Mouse (Mus musculus) heart, postnatal 4 days (tissue): ENCODE results near the gene Rab24. TPM values are rescaled to one million over a fixed set of nuclear protein-coding genes. Genes with fewer than 3 reads are reported as not detected.
A peak's percentile ranks its signal among the peaks of the same experiment; 100 is the strongest.

Experiments used
- DNase-seq: peaks from one replicate; pipeline ENCODE4 v3.0.0; 2021
- total RNA-seq, 2 experiments: library from RNA; stranded (reverse); gene quantifications; 2 replicates each; pipeline ENCODE4 v1.2.3; 2021

The Rab24 gene
- total RNA-seq, 2 experiments from 2014 or later: 39.5 to 39.9 TPM

DNA sequence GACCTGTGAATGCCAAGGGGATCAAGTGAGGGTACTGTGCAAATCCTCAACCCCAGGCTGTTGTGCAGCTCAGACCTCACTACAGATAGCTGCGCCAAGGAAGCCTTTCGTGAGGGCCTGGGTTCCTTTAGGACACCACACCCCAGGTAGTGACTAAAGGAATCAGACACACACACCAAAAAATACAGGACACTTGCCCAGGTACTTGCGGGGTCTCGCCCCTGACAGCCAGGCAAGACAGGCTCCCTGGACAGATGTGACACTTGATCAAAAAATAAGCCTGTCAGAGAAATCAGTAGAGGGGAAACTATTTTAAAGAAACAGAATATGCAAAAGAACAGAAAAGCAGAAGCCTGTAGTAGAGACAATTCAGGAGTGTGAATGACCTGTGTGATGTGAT is 6.9 kb upstream of the Rab24 start:
- DNase-seq: no peak

GRCm38 (mm10) chr13:55328171-55328570 is 6.4 kb upstream of the Rab24 start:
- DNase-seq: no peak

GRCm38 (mm10) chr13:55327633-55328032 is 5.9 kb upstream of the Rab24 start:
- peak; percentile 91 for DNase-seq

- no peak for DNase-seq
Observed at GRCm38 (mm10) chr13:55327169-55327568, 5.4 kb upstream of the Rab24 start.

- no peak for DNase-seq
Observed at GRCm38 (mm10) chr13:55325596-55325995, 3.9 kb upstream of the Rab24 start.

DNA sequence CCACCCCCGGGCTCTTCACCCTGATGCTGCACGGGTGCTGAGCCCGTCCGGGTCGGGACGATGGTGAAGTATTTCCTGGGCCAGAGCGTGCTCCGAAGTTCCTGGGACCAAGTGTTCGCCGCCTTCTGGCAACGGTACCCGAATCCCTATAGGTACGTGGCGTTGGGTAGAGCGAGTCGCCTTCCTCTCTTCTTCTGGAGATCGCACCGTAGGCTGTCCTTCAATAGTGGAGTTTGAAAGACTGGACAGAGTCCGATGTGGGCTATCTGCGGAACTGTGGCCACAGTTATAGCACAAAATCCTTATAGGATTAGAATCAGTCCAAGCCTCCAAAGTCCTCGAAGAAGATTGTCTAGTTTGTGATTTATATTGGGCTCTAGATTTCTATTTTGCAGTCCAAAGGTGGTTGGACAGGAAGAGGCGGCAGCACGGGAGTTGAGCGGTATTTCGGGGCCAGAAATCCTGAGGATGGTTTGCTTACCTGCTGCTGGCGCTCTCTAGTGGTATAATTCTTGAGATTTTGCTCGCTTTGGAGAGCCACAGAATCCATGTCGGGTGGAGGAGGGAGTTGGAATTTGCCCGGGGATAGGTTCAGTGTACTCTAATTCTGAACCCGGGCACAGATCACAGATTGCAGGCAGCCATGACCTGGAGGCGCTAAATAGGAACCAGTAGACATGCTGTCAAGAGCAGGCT is 532 bp upstream of the Rab24 start:
- DNase-seq: peak; percentile 42

DNA sequence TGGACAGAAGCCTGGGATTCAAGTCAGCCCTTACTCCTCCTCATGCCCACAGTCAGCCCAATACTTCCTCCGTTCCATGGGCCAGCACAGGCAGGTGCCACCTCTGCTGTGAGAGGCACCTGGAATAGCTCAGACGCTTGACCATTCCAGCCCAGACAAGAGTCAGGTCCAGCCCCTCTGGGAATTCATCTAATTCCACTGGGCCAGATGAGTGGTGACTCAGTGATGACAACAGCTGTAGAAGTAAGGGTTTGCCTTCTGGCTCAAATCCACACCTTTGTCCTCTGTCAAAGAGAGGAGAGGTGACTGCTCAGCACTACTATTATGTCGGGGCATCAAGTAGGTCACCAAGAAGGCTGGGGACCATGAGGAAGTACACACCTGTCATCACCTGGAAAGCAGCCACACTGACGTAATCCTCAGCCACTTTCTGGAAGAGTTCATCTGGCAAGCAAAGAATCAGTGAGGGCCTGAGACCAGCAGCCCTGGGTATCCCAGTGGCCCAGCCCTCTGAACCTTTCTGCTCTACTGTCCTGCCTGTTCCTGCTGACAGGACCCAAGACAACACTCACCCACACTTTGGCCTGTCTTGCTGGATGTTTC is 1.7 kb downstream of the Rab24 start, which contains the start of gene Prelid1:
Gene Prelid1 (plus strand): TSS at position 570 of the 603 bp plus-strand sequence.
- DNase-seq: peak; percentile 27

GRCm38 (mm10) chr13:55318351-55318750 is 3.4 kb downstream of the Rab24 start:
- DNase-seq: no peak

DNA sequence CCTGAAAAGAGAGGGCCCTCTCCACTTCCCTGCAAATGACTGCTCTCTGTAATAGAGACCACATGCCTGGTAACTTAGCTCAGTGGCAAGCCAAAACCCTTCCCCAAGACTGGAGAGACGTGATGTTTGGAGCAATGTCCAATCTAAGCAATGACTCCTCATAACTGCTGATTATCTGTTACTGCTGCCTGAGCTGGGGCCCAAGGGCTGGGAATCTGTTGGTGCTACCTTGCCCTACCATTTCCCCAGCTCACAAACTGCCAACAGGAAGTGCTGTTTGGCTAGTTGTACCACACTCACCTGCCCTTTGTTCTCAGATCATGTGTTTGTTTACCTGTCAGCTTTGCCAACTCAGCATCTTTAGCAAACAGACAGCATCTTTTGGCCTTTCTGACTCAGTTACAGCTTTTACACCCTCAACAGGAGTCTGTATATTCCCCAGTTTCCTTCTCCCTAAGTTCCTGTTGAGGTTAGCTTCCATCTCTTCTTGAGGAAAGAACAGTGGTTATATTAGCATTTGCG is 6.8 kb downstream of the Rab24 start:
- no peak for DNase-seq

GRCm38 (mm10) chr13:55313051-55313450 is 8.7 kb downstream of the Rab24 start:
- no peak for DNase-seq

- DNase-seq: no peak
Observed at GRCm38 (mm10) chr13:55312028-55312630, 9.6 kb downstream of the Rab24 start.

DNA sequence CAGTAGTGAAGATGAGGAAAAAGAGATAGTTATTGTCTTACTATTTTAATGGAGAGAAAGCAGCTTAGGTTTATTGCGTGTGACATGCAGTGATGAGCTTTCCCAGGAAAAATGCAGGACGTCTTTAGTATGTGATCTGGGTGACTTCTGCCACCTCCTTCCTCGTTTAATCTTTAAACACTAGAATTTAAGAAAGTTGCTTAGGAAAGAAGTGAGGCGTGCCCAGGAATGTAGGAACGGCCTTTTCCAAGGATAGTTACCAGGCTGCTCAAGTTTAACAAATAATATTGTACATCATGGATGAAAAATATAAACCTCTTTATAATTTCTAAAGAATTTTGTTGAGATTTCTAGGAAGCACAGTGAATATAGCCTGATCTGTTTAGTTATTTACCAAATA is 20.8 kb downstream of the Rab24 start:
- no peak for DNase-seq

DNA sequence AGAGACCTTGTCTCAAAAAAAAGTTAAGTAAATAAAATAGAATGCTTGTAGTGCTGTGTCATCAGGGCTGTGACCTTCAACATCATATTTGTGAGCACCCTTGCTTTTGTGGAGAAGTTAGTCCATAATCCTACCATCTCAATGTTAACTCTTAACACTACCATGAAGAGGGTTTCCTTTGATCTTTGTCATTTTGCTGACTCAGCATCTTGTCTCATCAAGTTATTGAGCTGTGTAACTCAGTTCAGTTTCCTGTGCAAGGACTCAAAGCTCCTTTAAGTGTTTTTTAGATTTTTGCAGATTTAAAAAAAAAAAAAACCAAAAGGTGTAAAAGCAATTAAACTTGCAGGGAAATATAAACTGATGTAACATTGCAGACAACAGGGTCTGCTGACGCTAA is 25.0 kb downstream of the Rab24 start:
- DNase-seq: no peak

DNA sequence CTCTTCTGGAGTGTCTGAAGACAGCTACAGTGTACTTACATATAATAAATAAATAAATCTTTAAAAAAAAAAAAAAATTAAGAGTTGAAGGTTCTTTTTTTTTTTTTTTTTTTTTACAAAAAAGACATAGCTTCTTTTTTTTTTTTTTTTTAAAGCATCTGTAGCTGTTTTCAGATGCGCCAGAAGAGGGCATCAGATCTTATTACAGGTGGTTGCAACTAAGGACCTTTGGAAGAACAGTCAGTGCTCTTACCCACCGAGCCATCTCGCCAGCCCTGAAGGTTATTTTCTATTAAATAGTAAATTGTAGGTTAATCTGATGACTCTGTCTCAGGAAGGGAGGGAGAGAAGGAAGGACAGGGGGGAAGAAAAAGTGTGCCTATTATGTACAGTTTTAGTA is 32.9 kb downstream of the Rab24 start:
- DNase-seq: no peak

- no peak for DNase-seq
Observed at GRCm38 (mm10) chr13:55277646-55278045, 44.1 kb downstream of the Rab24 start.

DNA sequence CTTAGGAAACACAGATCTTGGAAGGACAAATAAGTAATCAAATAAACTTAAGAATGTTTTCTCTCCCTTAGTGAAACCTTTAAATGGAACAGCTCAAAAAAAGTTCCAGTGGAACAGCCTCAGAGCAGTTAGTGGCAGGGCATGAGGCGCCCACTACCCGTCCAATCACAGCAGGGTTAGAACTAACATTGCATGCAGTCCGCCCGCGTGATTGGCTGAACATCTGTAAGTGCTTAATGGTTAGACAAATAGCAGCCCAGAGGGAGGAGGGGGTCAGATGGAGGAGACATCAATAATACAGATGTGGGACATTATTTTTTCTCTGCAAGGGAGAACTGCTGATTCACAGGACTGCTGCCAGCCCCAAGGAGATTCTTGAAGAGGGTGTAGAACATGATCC is 44.5 kb downstream of the Rab24 start:
- DNase-seq: no peak

Other genes with a start within 250 kb of the Rab24 start
- gene Uimc1, start 221.6 kb downstream of the Rab24 start, total RNA-seq: 10 to 100 TPM; 28.9 to 30.9 TPM
- gene Zfp346, start 216.6 kb downstream of the Rab24 start, total RNA-seq: 10 to 100 TPM; 17.7 to 20.1 TPM
- not detected for gene Gm17617, start 188.4 kb downstream of the Rab24 start, total RNA-seq
- 1 to 10 TPM in 1 of 2 experiments, under 1 TPM in 1; 0.61 to 1.3 TPM for gene Fgfr4, start 169.3 kb downstream of the Rab24 start, total RNA-seq
- gene Nsd1, start 112.2 kb downstream of the Rab24 start, total RNA-seq: 100 to 1,000 TPM; 107 to 108 TPM
- gene Prelid1, start 1.4 kb downstream of the Rab24 start, total RNA-seq: 100 to 1,000 TPM; 157 to 172 TPM
- 10 to 100 TPM; 18.3 to 20.6 TPM for gene Mxd3, start 7.9 kb upstream of the Rab24 start, total RNA-seq
- 10 to 100 TPM; 54.1 to 59.3 TPM for gene Lman2, start 40.8 kb upstream of the Rab24 start, total RNA-seq
- under 1 TPM in 1 of 2 experiments, not detected in 1; 0.70 TPM for gene Rgs14, start 47.8 kb upstream of the Rab24 start, total RNA-seq
- not detected for gene Slc34a1, start 76.2 kb upstream of the Rab24 start, total RNA-seq
- not detected for gene Pfn3, start 93.3 kb upstream of the Rab24 start, total RNA-seq
- not detected for gene F12, start 104.8 kb upstream of the Rab24 start, total RNA-seq
- 10 to 100 TPM; 29.9 to 31.1 TPM for gene Grk6, start 123.1 kb upstream of the Rab24 start, total RNA-seq
- 1 to 10 TPM; 2.1 to 2.3 TPM for gene Prr7, start 142.3 kb upstream of the Rab24 start, total RNA-seq
- gene Dbn1, start 166.2 kb upstream of the Rab24 start, total RNA-seq: 10 to 100 TPM; 64.5 to 66.8 TPM
- gene Pdlim7, start 191.7 kb upstream of the Rab24 start, total RNA-seq: 100 to 1,000 TPM; 115 to 119 TPM
- gene Dok3, start 207.3 kb upstream of the Rab24 start, total RNA-seq: 1 to 10 TPM; 1.0 to 1.1 TPM
- gene Ddx41, start 214.7 kb upstream of the Rab24 start, total RNA-seq: 10 to 100 TPM; 16.9 to 18.5 TPM
- 10 to 100 TPM; 21.2 to 24.0 TPM for gene Fam193b, start 249.2 kb upstream of the Rab24 start, total RNA-seq